Mouse (Mus musculus): Measurements from ENCODE around the gene Mau2.

- no peak for TF ChIP-seq CTCF (IDR thresholded peaks at IDR 0.05; ENCODE audit: extremely low read depth, insufficient read depth, insufficient read length, insufficient replicate concordance)
- no peak for TF ChIP-seq POLR2A (IDR thresholded peaks at IDR 0.05; ENCODE audit: low read depth, low read length)
Observed at GRCm38 (mm10) chr8:70000226-70000625, 42.3 kb downstream of the Mau2 start.
